Mouse (Mus musculus): ENCODE measurements around the gene Arsk. TPM values are rescaled to one million over a fixed set of nuclear protein-coding genes. Genes with fewer than 3 reads are reported as not detected.
A peak's percentile ranks its signal among the peaks of the same experiment; 100 is the strongest.

The Arsk gene
- polyA plus RNA-seq, 1 experiment from 2014 or later: 4.6 TPM

DNA sequence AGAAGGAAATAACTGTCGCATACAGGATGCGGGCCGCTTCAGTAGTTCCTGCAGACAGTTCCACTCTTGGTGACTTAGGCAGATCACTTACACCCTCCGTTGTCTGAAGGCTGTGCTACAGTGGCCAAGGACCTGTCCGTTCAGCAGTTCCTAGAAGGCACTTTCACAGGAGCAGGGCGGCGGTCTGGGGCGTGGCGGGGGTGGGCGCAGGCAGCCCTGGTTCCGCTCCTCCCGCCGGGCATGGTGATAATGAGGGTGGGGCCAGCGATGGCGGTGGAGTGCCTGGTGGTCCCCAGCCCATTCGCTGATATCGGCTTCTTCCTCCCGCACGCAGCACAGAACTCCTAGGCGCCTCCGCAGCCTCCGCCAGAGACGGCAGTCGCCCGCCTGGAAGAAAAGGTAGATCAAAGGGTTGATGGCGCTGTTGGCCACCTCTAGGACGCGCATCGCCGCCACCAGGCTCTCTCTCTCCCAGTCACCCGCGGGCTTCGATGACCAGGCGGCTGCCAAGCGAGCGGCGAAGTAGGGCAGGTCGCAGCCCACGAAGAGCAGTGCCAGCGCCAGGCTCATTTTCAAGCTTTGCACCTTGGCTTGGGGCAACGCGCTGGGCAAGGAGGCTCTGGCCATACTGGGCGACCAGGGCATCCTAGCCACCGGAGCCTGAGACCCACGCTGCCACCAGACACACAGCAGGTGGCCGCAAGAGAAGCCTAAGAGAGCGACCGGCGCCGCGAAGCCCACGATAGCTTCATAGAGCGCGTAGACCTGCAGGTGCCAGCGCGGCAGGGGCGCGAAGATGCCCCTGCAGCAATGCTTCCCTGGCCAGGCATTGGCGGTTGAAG, 42.8 kb downstream of the Arsk start:
- Histone ChIP-seq H3K27ac (ENCODE audit: low read depth, low read length) (no peak overlapping the region), H3K9me3 (replicated peaks; ENCODE audit: control insufficient read depth, low read length) (no peaks in the 10 kb centered on the region), H3K27me3 (replicated peaks; ENCODE audit: control insufficient read depth, insufficient read depth, low read length) (peaks cover 31% of the 10 kb centered on the region), H3K9ac (ENCODE audit: low read length) (peak overlapping the region; percentile 65), H3K4me2 (ENCODE audit: low read length) (peak overlapping the region; percentile 98), H3K4me3 (ENCODE audit: low read depth, low read length) (peak overlapping the region; percentile 52), H3K4me1 (ENCODE audit: control insufficient read depth, insufficient read depth, low read length) (peaks cover 2% of the 10 kb centered on the region; the same call in 1 of the 2 replicates), H3K36me3 (ENCODE audit: control insufficient read depth, insufficient read depth, low read length) (no peaks in the 10 kb centered on the region)
- ATAC-seq: peak; percentile 73
- DNase-seq (ENCODE audit: low spot score): peak; percentile 45
- WGBS: under 1% methylated on average over 57 of the region's 59 CpGs

- DNase-seq (ENCODE audit: low spot score): no peak
- Histone ChIP-seq H3K4me3 (ENCODE audit: low read depth, low read length) (no peak overlapping the region), H3K4me2 (ENCODE audit: low read length) (no peak overlapping the region), H3K36me3 (ENCODE audit: control insufficient read depth, insufficient read depth, low read length) (no peaks in the 10 kb centered on the region), H3K27me3 (replicated peaks; ENCODE audit: control insufficient read depth, insufficient read depth, low read length) (no peaks in the 10 kb centered on the region), H3K9ac (ENCODE audit: low read length) (no peak overlapping the region), H3K27ac (ENCODE audit: low read depth, low read length) (no peak overlapping the region), H3K4me1 (ENCODE audit: control insufficient read depth, insufficient read depth, low read length) (no peaks in the 10 kb centered on the region), H3K9me3 (replicated peaks; ENCODE audit: control insufficient read depth, low read length) (no peaks in the 10 kb centered on the region)
- ATAC-seq: no peak
These were observed 53.5 kb downstream of the Arsk start for GRCm38 (mm10) chr13:76044971-76045370.

- WGBS: 71% methylated on average over 1 of the region's 1 CpGs
- H3K9ac ChIP-seq (ENCODE audit: low read length): no peak overlapping the region
- H3K4me1 ChIP-seq (ENCODE audit: control insufficient read depth, insufficient read depth, low read length): no peaks in the 10 kb centered on the region
- no peak overlapping the region for H3K4me3 ChIP-seq (ENCODE audit: low read depth, low read length)
- DNase-seq (ENCODE audit: low spot score) (no peak), ATAC-seq (no peak)
- H3K27ac ChIP-seq (ENCODE audit: low read depth, low read length): no peak overlapping the region
- H3K4me2 ChIP-seq (ENCODE audit: low read length): no peak overlapping the region
- no peaks in the 10 kb centered on the region for H3K27me3 ChIP-seq (replicated peaks; ENCODE audit: control insufficient read depth, insufficient read depth, low read length)
- H3K9me3 ChIP-seq (replicated peaks; ENCODE audit: control insufficient read depth, low read length): no peaks in the 10 kb centered on the region
- H3K36me3 ChIP-seq (ENCODE audit: control insufficient read depth, insufficient read depth, low read length): no peaks in the 10 kb centered on the region
These were observed 56.0 kb downstream of the Arsk start for GRCm38 (mm10) chr13:76042455-76042854.

DNA sequence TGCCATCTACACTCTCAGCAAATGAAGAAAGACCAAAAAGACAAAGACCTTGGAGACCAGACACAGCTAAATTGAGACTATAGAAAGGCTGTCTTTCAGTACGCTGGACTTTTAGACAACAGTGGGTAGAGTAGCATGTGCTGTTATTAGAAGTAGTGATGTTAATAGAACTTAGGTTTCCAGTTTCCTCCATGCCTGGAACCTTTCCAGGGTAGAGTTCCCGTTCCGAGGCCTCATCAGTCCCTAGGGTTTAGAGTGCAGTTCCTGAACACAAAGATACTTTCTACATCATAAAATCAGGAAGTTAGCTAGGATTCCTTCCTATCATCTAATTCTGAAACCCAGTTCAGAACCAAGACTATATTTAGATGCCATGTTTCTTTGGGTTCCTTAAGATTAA, 73.9 kb downstream of the Arsk start:
- H3K36me3 ChIP-seq (ENCODE audit: control insufficient read depth, insufficient read depth, low read length): no peaks in the 10 kb centered on the region
- ATAC-seq (no peak), DNase-seq (ENCODE audit: low spot score) (no peak)
- H3K27ac ChIP-seq (ENCODE audit: low read depth, low read length): no peak overlapping the region
- no peaks in the 10 kb centered on the region for H3K9me3 ChIP-seq (replicated peaks; ENCODE audit: control insufficient read depth, low read length)
- no peaks in the 10 kb centered on the region for H3K4me1 ChIP-seq (ENCODE audit: control insufficient read depth, insufficient read depth, low read length)
- no peaks in the 10 kb centered on the region for H3K27me3 ChIP-seq (replicated peaks; ENCODE audit: control insufficient read depth, insufficient read depth, low read length)
- no peak overlapping the region for H3K9ac ChIP-seq (ENCODE audit: low read length)
- H3K4me3 ChIP-seq (ENCODE audit: low read depth, low read length): no peak overlapping the region
- 81% methylated on average over 3 of the region's 3 CpGs for WGBS
- H3K4me2 ChIP-seq (ENCODE audit: low read length): no peak overlapping the region

DNA sequence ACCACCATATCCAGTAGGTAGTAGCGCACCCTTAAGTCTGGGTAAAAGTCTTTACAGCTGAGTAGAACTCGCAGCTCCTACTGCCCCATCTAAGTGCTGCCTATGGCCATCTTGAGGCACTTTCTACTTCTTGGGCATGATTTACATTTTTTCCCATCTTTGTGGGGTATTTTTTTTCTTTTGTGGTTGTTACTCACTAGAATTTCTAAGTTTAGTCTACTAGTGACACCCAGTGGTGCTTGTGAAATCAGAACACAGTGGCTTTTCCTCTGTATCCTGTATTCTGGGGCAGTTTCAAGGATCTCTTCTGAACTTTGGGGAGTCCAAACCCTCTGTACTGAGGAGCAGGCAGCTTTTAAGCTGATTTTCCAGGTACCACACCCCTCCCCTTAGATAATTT, 76.7 kb downstream of the Arsk start:
- H3K27me3 ChIP-seq (replicated peaks; ENCODE audit: control insufficient read depth, insufficient read depth, low read length): no peaks in the 10 kb centered on the region
- WGBS: 89% methylated on average over 2 of the region's 2 CpGs
- ATAC-seq (no peak), DNase-seq (ENCODE audit: low spot score) (peak; percentile 42)
- no peak overlapping the region for H3K4me3 ChIP-seq (ENCODE audit: low read depth, low read length)
- no peak overlapping the region for H3K9ac ChIP-seq (ENCODE audit: low read length)
- H3K27ac ChIP-seq (ENCODE audit: low read depth, low read length): no peak overlapping the region
- H3K36me3 ChIP-seq (ENCODE audit: control insufficient read depth, insufficient read depth, low read length): no peaks in the 10 kb centered on the region
- H3K9me3 ChIP-seq (replicated peaks; ENCODE audit: control insufficient read depth, low read length): no peaks in the 10 kb centered on the region
- H3K4me1 ChIP-seq (ENCODE audit: control insufficient read depth, insufficient read depth, low read length): peaks cover 6% of the 10 kb centered on the region; the same call in 1 of the 2 replicates
- no peak overlapping the region for H3K4me2 ChIP-seq (ENCODE audit: low read length)

DNA sequence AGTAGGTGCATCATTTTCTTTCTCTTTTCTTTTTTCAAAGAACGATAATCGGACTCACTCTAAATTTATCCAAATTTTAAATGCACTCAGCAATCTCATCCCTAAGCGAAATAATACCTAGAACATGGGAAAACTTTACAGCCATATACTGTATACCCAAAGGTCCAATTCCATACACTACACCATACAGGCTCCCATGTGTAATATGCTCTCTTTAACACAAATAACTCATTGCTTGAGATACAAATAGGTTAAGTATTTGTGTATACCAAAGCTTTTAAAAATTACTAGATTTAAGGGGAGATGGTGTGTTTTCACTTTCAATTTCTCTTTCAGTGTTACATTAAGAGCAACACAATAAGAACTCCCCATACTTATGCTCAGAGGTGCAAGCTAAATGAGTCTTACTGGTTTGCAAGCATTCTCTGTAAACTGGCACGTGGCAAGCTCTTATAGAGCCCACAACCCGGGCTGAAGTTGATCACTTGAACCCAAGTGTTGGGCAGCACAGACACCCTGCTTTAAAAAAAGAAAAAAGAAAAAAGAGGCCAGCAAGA, 79.5 kb downstream of the Arsk start:
- Histone ChIP-seq H3K4me3 (ENCODE audit: low read depth, low read length) (peak overlapping the region; percentile 59), H3K4me1 (ENCODE audit: control insufficient read depth, insufficient read depth, low read length) (peaks cover 6% of the 10 kb centered on the region; the same call in 1 of the 2 replicates), H3K9ac (ENCODE audit: low read length) (peak overlapping the region; percentile 10; the same call in 1 of the 2 replicates), H3K4me2 (ENCODE audit: low read length) (peak overlapping the region; percentile 78), H3K27ac (ENCODE audit: low read depth, low read length) (no peak overlapping the region), H3K27me3 (replicated peaks; ENCODE audit: control insufficient read depth, insufficient read depth, low read length) (no peaks in the 10 kb centered on the region), H3K36me3 (ENCODE audit: control insufficient read depth, insufficient read depth, low read length) (no peaks in the 10 kb centered on the region), H3K9me3 (replicated peaks; ENCODE audit: control insufficient read depth, low read length) (no peaks in the 10 kb centered on the region)
- 41% methylated on average over 5 of the region's 5 CpGs for WGBS
- peak; percentile 61 for ATAC-seq
- DNase-seq (ENCODE audit: low spot score): no peak

DNA sequence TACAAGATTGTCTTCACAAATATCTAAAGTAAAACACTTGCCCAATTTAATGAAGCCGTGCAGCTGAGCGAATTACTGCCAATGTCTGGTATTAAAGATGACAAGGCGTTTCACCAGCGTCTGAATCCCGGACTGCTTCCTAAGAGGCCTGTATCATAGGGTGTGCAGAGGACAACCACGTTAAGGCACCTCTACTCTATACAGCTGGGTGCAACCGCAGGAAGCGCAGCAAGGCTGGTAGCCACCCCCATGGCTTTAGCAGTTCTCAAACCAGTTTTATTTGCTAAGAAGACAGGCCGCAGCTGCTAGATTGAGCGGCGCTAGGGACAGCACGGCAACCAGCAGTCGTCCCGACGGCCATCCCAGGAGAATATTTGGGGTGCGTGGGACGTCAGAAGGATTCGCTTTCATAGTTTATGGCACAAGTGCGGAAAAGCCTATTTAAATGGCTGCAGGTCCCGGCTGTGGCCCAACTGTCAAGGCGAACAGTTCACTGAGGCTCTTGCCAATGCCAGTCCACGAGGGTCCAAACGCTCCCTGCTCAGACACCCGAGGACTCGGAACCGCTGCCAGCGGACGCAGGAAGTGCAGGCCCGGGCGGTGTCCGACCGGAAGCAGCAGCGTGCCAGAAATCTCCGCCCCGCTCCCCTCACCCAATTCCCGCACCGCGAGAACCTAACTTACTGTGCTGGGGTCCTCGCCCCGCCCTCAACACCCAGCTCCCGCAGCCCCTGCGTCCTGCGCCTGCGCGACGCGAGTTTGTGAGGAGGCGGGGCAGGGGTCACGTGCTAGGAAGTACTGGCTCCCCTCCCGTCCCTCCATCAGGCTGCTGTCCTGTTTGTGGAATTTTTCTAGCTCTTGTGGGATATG, 80.3 kb downstream of the Arsk start, which contains the start of gene Rfesd:
Rfesd (minus strand) TSS at position 746 of the 870 bp plus-strand sequence.
- Histone ChIP-seq H3K27ac (ENCODE audit: low read depth, low read length) (peak within 1 kb of the TSS; percentile 89), H3K4me1 (ENCODE audit: control insufficient read depth, insufficient read depth, low read length) (peaks cover 6% of the 10 kb centered on the region; the same call in 1 of the 2 replicates), H3K9me3 (replicated peaks; ENCODE audit: control insufficient read depth, low read length) (no peaks in the 10 kb centered on the region), H3K4me3 (ENCODE audit: low read depth, low read length) (peak within 1 kb of the TSS; percentile 59), H3K36me3 (ENCODE audit: control insufficient read depth, insufficient read depth, low read length) (no peaks in the 10 kb centered on the region), H3K9ac (ENCODE audit: low read length) (peak within 1 kb of the TSS; percentile 94), H3K27me3 (replicated peaks; ENCODE audit: control insufficient read depth, insufficient read depth, low read length) (no peaks in the 10 kb centered on the region), H3K4me2 (ENCODE audit: low read length) (peak within 1 kb of the TSS; percentile 78)
- ATAC-seq (peak; percentile 100), DNase-seq (ENCODE audit: low spot score) (peak; percentile 99)
- under 1% methylated on average over 50 of the region's 50 CpGs for WGBS

GRCm38 (mm10) chr13:76017465-76017864, 81.0 kb downstream of the Arsk start:
- peak overlapping the region; percentile 59 for H3K4me3 ChIP-seq (ENCODE audit: low read depth, low read length)
- 76% methylated on average over 4 of the region's 4 CpGs for WGBS
- peak; percentile 4 for DNase-seq (ENCODE audit: low spot score)
- ATAC-seq: no peak
- peak overlapping the region; percentile 89; the same call in 1 of the 2 replicates for H3K27ac ChIP-seq (ENCODE audit: low read depth, low read length)
- H3K9ac ChIP-seq (ENCODE audit: low read length): peak overlapping the region; percentile 94
- H3K27me3 ChIP-seq (replicated peaks; ENCODE audit: control insufficient read depth, insufficient read depth, low read length): no peaks in the 10 kb centered on the region
- H3K4me2 ChIP-seq (ENCODE audit: low read length): peak overlapping the region; percentile 78
- no peaks in the 10 kb centered on the region for H3K36me3 ChIP-seq (ENCODE audit: control insufficient read depth, insufficient read depth, low read length)
- peaks cover 6% of the 10 kb centered on the region; the same call in 1 of the 2 replicates for H3K4me1 ChIP-seq (ENCODE audit: control insufficient read depth, insufficient read depth, low read length)
- no peaks in the 10 kb centered on the region for H3K9me3 ChIP-seq (replicated peaks; ENCODE audit: control insufficient read depth, low read length)

Measured in forebrain, embryonic 14.5 days (tissue).